Mouse (Mus musculus) left cerebral cortex, adult 8-10 months (tissue): Measurements from ENCODE around the gene Fgfr2. TPM values are rescaled to one million over a fixed set of nuclear protein-coding genes. Genes with fewer than 3 reads are reported as not detected.

ENCODE experiments used
- DNase-seq, 2 experiments: peaks; one replicate each; pipeline ENCODE4 v3.0.0; 2022; ENCODE audit warnings: low spot score in 2 of 2
- total RNA-seq, 4 experiments: library from RNA; stranded (reverse); gene quantifications; 2 replicates each; pipeline ENCODE4 v1.2.4; 2022

The Fgfr2 gene
- total RNA-seq, 4 experiments from 2014 or later = 50.6 to 73.1 (median 64.8) TPM

GRCm38 (mm10) chr7:132759405-132759891 is 363.7 kb downstream of the Fgfr2 start:
- DNase-seq = no peak

DNA sequence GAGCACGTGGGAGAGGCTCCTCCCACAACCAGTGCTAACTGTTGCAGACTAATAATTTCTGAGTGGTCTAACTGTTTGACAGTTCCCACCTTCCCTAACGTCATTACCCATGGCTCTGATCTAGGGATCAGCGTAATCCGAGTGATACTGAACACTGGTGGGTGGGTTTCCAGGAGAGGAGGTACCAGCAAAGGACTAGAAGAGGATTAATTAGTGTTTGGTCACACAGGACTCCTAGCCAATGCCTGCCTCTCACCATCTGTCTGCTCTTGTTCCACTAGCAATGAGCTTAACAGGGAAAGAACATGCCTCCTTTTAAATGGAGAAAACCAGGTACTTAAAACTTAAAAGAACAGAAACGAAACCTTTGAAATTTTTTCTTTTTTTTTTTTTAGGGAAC is 364.3 kb downstream of the Fgfr2 start:
- DNase-seq = no peak

- DNase-seq = no peak
Measured at GRCm38 (mm10) chr7:132756325-132756724, 366.8 kb downstream of the Fgfr2 start.

GRCm38 (mm10) chr7:132754389-132754750 is 368.8 kb downstream of the Fgfr2 start:
- DNase-seq = no peak

DNA sequence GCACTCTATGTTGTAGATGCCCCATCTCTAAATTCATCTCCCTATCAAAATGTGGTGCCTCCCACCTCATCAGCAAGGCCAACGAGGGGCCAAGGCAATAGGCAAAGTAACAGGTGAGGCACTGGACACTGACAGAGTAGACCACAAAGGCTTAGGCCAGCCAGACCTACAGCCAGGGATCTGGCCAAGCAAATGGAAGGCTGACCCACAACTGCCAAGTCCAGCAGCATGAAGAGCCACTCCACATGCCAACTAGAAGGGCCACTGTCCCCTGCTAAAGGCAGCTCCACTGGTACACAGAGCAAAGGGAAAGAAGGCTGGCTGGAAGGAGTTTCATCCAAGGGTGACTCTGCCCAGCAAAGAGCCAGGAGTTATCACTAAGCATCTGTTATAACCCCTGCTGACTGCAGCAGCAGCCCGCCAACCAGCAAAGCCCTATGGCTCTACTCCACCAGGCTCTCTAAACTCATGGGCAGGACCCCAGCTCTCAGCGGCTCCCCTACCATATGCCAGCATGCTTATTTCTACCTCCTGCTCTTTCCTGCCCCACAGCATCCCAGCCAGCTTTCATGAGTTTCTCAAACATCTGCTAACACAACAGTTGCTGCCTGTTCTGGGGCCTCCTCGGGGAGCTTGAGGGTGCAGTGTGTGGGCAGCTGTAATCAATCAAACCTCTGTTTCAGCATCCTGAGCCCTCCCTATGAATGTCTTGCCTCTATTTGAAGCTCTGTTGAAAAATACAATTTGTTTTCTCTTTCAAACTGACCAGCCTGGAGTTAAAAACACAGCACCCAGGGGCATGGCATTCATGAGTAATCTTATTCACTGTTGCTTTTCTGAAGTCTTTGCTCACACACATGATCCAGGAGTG is 369.4 kb downstream of the Fgfr2 start:
- no peak for DNase-seq

DNA sequence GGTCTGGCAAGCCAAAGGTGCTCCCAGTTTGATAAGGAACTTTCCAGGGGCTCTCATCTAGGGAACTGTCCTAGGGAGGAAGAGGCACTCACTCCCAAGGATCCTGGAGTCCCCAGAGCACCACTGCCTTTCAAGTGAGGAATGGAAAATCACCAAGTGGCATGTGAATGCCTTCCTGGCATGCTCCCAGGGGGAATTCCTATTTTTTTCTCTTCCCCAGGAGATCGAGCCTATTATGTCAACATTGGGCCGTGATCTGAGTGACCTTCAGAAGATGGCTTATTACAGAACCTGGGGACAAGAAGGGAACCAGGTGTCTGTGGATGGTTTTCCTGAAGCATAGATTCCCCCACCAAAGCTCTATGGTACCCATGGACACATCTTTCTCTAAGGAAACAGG is 371.4 kb downstream of the Fgfr2 start:
- DNase-seq = no peak

DNA sequence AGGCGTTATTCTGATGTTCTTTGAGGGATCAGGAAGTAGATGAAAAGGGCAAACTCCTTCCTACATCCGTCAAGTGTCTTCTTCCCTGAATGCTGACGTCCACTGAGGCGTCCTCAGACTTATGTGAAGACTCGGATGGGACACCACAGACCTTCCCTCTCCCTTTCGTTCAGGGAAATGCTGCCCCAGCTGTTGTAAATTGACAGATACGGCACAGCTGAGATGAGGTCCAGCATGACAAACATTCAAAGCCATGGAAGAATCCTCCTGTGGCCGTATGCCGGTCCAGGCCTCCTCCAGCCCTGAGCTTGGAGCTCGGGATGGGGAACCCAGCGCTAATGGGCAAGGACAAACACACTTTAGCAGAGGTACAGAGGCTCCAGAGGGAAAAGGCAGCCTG is 373.6 kb downstream of the Fgfr2 start:
- DNase-seq = no peak

- no peak for DNase-seq
Measured at GRCm38 (mm10) chr7:132748076-132748769, 374.9 kb downstream of the Fgfr2 start.

DNA sequence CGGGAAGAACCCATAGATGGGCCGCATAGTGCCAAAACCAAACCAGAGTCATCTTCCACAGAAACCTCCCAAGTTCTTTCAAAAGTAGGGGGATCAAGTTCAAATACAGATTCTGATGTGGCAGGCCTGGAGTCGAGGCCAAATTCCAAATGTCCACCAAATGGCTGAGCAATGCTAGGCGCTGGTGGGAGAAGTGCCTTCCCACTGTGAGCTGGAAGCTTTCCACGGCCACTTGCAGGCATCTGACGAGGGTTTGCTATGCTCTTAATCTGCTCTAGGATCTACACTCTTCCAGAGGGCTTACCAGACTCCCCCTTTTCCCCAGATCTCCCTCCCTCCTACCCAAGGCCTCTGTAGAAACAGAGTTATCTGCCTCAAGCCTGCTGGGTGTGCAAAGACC is 376.1 kb downstream of the Fgfr2 start:
- no peak for DNase-seq

- DNase-seq = no peak
Measured at GRCm38 (mm10) chr7:132742912-132743311, 380.2 kb downstream of the Fgfr2 start.

DNA sequence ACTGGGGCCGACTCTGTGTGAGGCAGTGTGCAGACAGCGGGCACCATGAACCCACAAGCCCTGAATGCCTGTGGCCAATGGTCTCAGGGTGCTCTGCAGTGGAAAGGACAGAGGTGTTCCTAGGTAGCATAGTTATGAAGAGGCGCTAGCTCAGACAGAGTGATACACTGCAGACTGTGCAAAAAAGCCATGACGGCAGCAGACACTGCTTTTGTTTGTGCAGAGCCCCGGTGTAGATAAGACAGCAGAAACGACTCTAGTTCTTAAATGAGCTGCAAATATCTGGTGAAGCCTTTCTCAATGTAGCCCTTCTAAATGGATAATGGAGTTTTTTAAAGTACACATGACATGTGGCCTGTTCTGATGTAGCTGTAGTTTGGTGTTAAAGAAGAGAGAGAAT is 383.3 kb downstream of the Fgfr2 start:
- no peak for DNase-seq

GRCm38 (mm10) chr7:132738844-132739243 is 384.3 kb downstream of the Fgfr2 start:
- DNase-seq = no peak

GRCm38 (mm10) chr7:132736099-132736862 is 386.9 kb downstream of the Fgfr2 start:
- DNase-seq = no peak

DNA sequence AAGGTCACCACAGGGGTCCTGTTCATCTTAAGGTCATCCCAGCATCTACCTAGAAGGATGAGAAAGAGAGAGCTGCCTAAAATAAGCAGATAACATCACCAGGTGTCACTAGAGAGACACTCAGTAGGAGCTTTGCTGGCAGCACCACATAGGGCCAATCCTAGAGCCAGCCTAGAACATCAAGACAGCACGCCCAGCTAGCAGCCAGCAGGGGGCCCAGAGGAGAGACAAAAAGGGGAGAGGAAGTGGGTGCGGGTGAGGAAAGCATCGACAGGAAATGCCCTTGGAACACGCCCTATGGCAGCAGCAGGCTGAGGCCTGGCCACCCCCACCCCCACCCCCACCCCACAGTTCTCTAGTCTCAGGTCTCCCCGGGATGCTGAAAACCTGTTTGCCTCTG is 388.0 kb downstream of the Fgfr2 start:
- no peak for DNase-seq

GRCm38 (mm10) chr7:132734222-132734621 is 388.9 kb downstream of the Fgfr2 start:
- no peak for DNase-seq

DNA sequence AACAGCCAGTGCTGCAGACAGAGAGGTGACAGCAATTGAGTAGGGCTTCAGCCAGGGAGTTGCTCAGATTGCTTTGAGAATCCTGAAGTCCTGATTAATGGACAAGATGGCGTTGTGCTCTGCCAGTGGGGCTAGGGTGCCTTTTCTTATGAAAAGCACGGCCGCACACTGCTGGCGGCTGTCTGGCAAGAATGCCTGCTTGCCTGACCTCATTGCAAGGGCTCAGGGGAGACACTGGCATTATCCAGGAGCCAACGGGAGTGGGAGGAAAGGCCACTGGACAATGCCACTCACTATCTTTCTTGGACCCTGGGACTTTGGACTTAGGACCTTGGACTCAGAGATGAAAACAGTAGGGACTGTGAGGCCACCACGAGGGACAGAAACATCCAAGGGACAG is 389.6 kb downstream of the Fgfr2 start:
- no peak for DNase-seq

GRCm38 (mm10) chr7:132732136-132732789 is 390.9 kb downstream of the Fgfr2 start:
- no peak for DNase-seq

GRCm38 (mm10) chr7:132731558-132731957 is 391.6 kb downstream of the Fgfr2 start:
- DNase-seq = no peak

- DNase-seq = no peak
Measured at GRCm38 (mm10) chr7:132730510-132730909, 392.6 kb downstream of the Fgfr2 start.

GRCm38 (mm10) chr7:132729093-132729831 is 393.9 kb downstream of the Fgfr2 start:
- no peak for DNase-seq
